Mouse (Mus musculus): ENCODE data around the gene Pmel. TPM values are rescaled to one million over a fixed set of nuclear protein-coding genes. Genes with fewer than 3 reads are reported as not detected.

The Pmel gene
- polyA plus RNA-seq (2012; rRNA removed), result 0.80 and 0.98 TPM in 2 replicates

GRCm38 (mm10) chr10:128703895-128704294 lies at the start of gene Pmel:
Gene Pmel, plus strand, starts transcription at chr10:128704195.
- no peak for DNase-seq (ENCODE audit: extremely low spot score in 1 of 2, low spot score in 1 of 2)

- no peak for DNase-seq (ENCODE audit: extremely low spot score in 1 of 2, low spot score in 1 of 2)
Observed at GRCm38 (mm10) chr10:128655254-128655653, 48.7 kb upstream of the Pmel start.

GRCm38 (mm10) chr10:128656731-128657130 lies 47.3 kb upstream of the Pmel start:
- no peak for DNase-seq (ENCODE audit: extremely low spot score in 1 of 2, low spot score in 1 of 2)

- DNase-seq (ENCODE audit: extremely low spot score in 1 of 2, low spot score in 1 of 2), result no peak
Observed at GRCm38 (mm10) chr10:128657844-128658243, 46.2 kb upstream of the Pmel start.

- DNase-seq (ENCODE audit: extremely low spot score in 1 of 2, low spot score in 1 of 2), result no peak
Observed at GRCm38 (mm10) chr10:128659490-128659889, 44.5 kb upstream of the Pmel start.

GRCm38 (mm10) chr10:128662465-128662864 lies 41.5 kb upstream of the Pmel start:
- no peak for DNase-seq (ENCODE audit: extremely low spot score in 1 of 2, low spot score in 1 of 2)

- DNase-seq (ENCODE audit: extremely low spot score in 1 of 2, low spot score in 1 of 2), result no peak
Observed at GRCm38 (mm10) chr10:128663441-128664220, 40.4 kb upstream of the Pmel start.

- no peak for DNase-seq (ENCODE audit: extremely low spot score in 1 of 2, low spot score in 1 of 2)
Observed at GRCm38 (mm10) chr10:128664808-128665207, 39.2 kb upstream of the Pmel start.

GRCm38 (mm10) chr10:128665307-128665706 lies 38.7 kb upstream of the Pmel start:
- no peak for DNase-seq (ENCODE audit: extremely low spot score in 1 of 2, low spot score in 1 of 2)

GRCm38 (mm10) chr10:128665806-128666205 lies 38.2 kb upstream of the Pmel start:
- DNase-seq (ENCODE audit: extremely low spot score in 1 of 2, low spot score in 1 of 2), result no peak

- peak in 1 of 2 experiments; percentile 72 for DNase-seq (ENCODE audit: extremely low spot score in 1 of 2, low spot score in 1 of 2)
Observed at GRCm38 (mm10) chr10:128668790-128669672, 35.0 kb upstream of the Pmel start.

GRCm38 (mm10) chr10:128671148-128671547 lies 32.8 kb upstream of the Pmel start:
- no peak for DNase-seq (ENCODE audit: extremely low spot score in 1 of 2, low spot score in 1 of 2)

GRCm38 (mm10) chr10:128673763-128674468 lies 30.1 kb upstream of the Pmel start, which contains the start of gene Suox:
Gene Suox, minus strand, starts transcription at chr10:128674073.
- peak; percentile 67 to 77 for DNase-seq (ENCODE audit: extremely low spot score in 1 of 2, low spot score in 1 of 2)

- DNase-seq (ENCODE audit: extremely low spot score in 1 of 2, low spot score in 1 of 2), result peak in 1 of 2 experiments; percentile 65
Observed at GRCm38 (mm10) chr10:128674469-128675008, 29.5 kb upstream of the Pmel start.

- DNase-seq (ENCODE audit: extremely low spot score in 1 of 2, low spot score in 1 of 2), result no peak
Observed at GRCm38 (mm10) chr10:128695411-128695991, 8.5 kb upstream of the Pmel start.

- DNase-seq (ENCODE audit: extremely low spot score in 1 of 2, low spot score in 1 of 2), result peak; percentile 100
Observed at GRCm38 (mm10) chr10:128695992-128696807, 7.8 kb upstream of the Pmel start, which contains the start of gene Rab5b. Gene Rab5b, minus strand, starts transcription at chr10:128696264.

- no peak for DNase-seq (ENCODE audit: extremely low spot score in 1 of 2, low spot score in 1 of 2)
Observed at GRCm38 (mm10) chr10:128697072-128697725, 6.8 kb upstream of the Pmel start.

- DNase-seq (ENCODE audit: extremely low spot score in 1 of 2, low spot score in 1 of 2), result no peak
Observed at GRCm38 (mm10) chr10:128699006-128699405, 5.0 kb upstream of the Pmel start.

GRCm38 (mm10) chr10:128699611-128700010 lies 4.4 kb upstream of the Pmel start:
- no peak for DNase-seq (ENCODE audit: extremely low spot score in 1 of 2, low spot score in 1 of 2)

Measured in frontal cortex, adult 2 months (tissue).